Mouse (Mus musculus): ENCODE data around the gene Copz1.

DNA sequence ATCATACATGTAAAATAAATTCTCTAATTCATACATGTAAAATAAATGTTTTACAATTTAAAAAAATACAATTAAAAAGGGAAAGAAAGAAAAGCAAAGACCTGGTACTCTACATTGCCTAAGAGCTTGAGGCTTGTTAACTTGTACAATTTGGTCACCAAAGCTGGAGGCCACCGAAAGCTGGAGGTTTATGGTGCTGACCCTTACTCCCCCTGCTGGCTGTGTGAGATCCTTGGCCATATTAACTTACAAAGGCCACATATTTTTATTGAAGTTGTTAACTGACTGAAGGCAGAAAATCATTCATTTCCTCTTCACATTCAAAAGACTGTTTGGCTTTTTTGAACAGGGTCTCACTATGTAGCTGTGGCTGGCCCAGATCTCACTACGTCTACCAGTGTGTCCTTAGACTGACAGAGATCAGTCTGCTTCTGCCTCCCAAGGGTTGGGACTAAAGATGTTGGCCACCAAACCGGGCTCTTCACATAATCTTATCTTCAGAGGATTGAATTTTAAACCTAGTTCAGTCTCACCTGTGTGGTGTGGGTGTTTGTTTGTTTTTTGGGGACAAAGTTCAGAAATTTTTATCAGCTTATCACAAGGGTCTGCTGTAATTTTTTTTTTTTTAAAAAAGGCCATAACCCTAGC, 8.4 kb downstream of the Copz1 start:
- TF ChIP-seq CTCF (conservative IDR thresholded peaks at IDR 0.05; ENCODE audit: low read length) (peak; percentile 64), NANOG (IDR thresholded peaks at IDR 0.05; ENCODE audit: borderline replicate concordance, low read length) (no peak)

Data from E14TG2a.4 (cell line).